Mouse (Mus musculus) hindlimb bud, embryonic 11.5 days (tissue): ENCODE data around the gene Camkmt.

Source experiments
- DNase-seq: peaks from one replicate; pipeline ENCODE4 v3.0.0-alpha.2; 2012; ENCODE audit warnings: low read depth, low spot score; ENCODE audit errors: extremely low spot score

The Camkmt gene

GRCm38 (mm10) chr17:85089011-85089410 lies 1.3 kb upstream of the Camkmt start:
- DNase-seq = no peak

- DNase-seq = no peak
Measured at GRCm38 (mm10) chr17:85089621-85090020, 731 bp upstream of the Camkmt start.

- no peak for DNase-seq
Measured at GRCm38 (mm10) chr17:85091762-85092161, 1.4 kb downstream of the Camkmt start.

- DNase-seq = no peak
Measured at GRCm38 (mm10) chr17:85096396-85096795, 6.0 kb downstream of the Camkmt start.

- DNase-seq = no peak
Measured at GRCm38 (mm10) chr17:85098677-85099323, 8.4 kb downstream of the Camkmt start.

GRCm38 (mm10) chr17:85100232-85100631 lies 9.9 kb downstream of the Camkmt start:
- DNase-seq = no peak

- no peak for DNase-seq
Measured at GRCm38 (mm10) chr17:85101751-85102150, 11.4 kb downstream of the Camkmt start.

- no peak for DNase-seq
Measured at GRCm38 (mm10) chr17:85103310-85103709, 13.0 kb downstream of the Camkmt start.

- no peak for DNase-seq
Measured at GRCm38 (mm10) chr17:85110640-85111039, 20.3 kb downstream of the Camkmt start.

- no peak for DNase-seq
Measured at GRCm38 (mm10) chr17:85113441-85113840, 23.1 kb downstream of the Camkmt start.

- peak; percentile 8 for DNase-seq
Measured at GRCm38 (mm10) chr17:85116643-85117042, 26.3 kb downstream of the Camkmt start.

- DNase-seq = no peak
Measured at GRCm38 (mm10) chr17:85138393-85138792, 48.0 kb downstream of the Camkmt start.

GRCm38 (mm10) chr17:85141621-85142020 lies 51.3 kb downstream of the Camkmt start:
- DNase-seq = no peak

- DNase-seq = no peak
Measured at GRCm38 (mm10) chr17:85142495-85143111, 52.3 kb downstream of the Camkmt start.

GRCm38 (mm10) chr17:85144141-85144540 lies 53.8 kb downstream of the Camkmt start:
- DNase-seq = no peak

GRCm38 (mm10) chr17:85148348-85148747 lies 58.0 kb downstream of the Camkmt start:
- no peak for DNase-seq

GRCm38 (mm10) chr17:85149211-85149738 lies 58.9 kb downstream of the Camkmt start:
- DNase-seq = no peak

GRCm38 (mm10) chr17:85151264-85151663 lies 60.9 kb downstream of the Camkmt start:
- no peak for DNase-seq

GRCm38 (mm10) chr17:85158202-85158601 lies 67.8 kb downstream of the Camkmt start:
- no peak for DNase-seq

- DNase-seq = no peak
Measured at GRCm38 (mm10) chr17:85159526-85159925, 69.2 kb downstream of the Camkmt start.

GRCm38 (mm10) chr17:85160786-85161185 lies 70.4 kb downstream of the Camkmt start:
- DNase-seq = no peak

- no peak for DNase-seq
Measured at GRCm38 (mm10) chr17:85162569-85163271, 72.4 kb downstream of the Camkmt start.
